Mouse (Mus musculus): ENCODE measurements around the gene Fam186b. TPM values are rescaled to one million over a fixed set of nuclear protein-coding genes. Genes with fewer than 3 reads are reported as not detected.

The Fam186b gene
- total and polyA plus RNA-seq, 2 experiments from 2014 or later, result 0.22 TPM; not detected in 1

DNA sequence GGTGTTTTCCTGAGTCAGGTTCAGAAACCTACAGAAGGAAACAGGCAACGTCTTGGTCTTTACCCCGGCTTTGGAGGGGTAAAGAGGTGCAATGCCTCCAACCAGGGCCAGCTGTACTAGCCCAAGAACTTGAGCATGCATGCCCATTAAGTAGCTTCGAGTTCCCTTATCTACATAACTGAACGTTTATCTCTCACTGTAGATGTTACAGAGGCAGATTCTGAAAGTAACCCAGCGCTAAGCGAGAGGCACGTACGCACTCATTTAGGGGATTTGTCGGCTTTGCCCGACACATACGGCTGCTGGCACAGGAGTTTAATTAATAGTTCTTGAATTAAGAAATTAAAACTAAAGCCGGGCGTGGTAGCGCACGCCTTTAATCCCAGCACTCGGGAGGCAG, 1.4 kb downstream of the Fam186b start:
- WGBS, result 10% methylated on average over 16 of the region's 16 CpGs
- TF ChIP-seq EP300 (IDR thresholded peaks at IDR 0.05; ENCODE audit: low read depth) (no peak; the same call in 1 of the 2 replicates), CTCF (IDR thresholded peaks at IDR 0.05; ENCODE audit: low read depth) (no peak)
- Histone ChIP-seq H3K27ac (ENCODE audit: low read depth) (peak overlapping the region; percentile 75; the same call in 1 of the 2 replicates), H3K9me3 (replicated peaks; ENCODE audit: control insufficient read depth, low read length) (no peaks in the 10 kb centered on the region), H3K27me3 (ENCODE audit: control insufficient read depth, insufficient read depth, low read length) (no peaks in the 10 kb centered on the region), H3K9ac (replicated peaks; ENCODE audit: low read depth, low read length) (peak overlapping the region; percentile 62), H3K4me1 (ENCODE audit: control insufficient read depth, insufficient read depth) (peaks cover 14% of the 10 kb centered on the region), H3K4me3 (ENCODE audit: low read depth, low read length) (peak overlapping the region; percentile 65), H3K36me3 (replicated peaks; ENCODE audit: control insufficient read depth, insufficient read depth, low read length) (no peaks in the 10 kb centered on the region), H3K4me2 (ENCODE audit: low read depth, low read length) (peak overlapping the region; percentile 73)
- DNase-seq (ENCODE audit: low spot score) (no peak), ATAC-seq (ENCODE audit: insufficient read depth, low read depth) (no peak)

DNA sequence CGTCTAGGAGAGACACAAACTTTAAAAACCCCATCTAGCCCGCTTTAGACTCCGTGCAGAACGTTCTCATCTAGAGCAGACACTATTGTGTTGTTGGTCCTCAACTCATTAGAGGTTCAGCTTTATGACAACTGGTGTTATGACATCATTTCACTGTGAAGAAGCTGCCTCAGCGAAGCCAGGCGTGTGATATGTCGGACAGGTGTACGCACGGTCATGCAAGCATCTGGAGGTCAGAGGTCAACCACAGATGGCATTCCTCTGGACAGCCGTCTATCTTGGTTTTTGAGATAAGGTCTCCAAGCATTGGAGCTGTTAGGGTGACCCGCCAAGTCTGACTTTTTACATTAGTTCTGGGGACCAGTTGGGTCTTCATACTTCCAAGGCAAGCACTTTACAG, 5.1 kb downstream of the Fam186b start:
- 76% methylated on average over 11 of the region's 11 CpGs for WGBS
- no peak for TF ChIP-seq CTCF (IDR thresholded peaks at IDR 0.05; ENCODE audit: low read depth)
- no peak for TF ChIP-seq EP300 (IDR thresholded peaks at IDR 0.05; ENCODE audit: low read depth)
- no peak for ATAC-seq (ENCODE audit: insufficient read depth, low read depth)

GRCm38 (mm10) chr15:99285189-99285535, 10.5 kb downstream of the Fam186b start:
- no peak overlapping the region for H3K4me3 ChIP-seq (ENCODE audit: low read depth, low read length)
- H3K27ac ChIP-seq (ENCODE audit: low read depth), result no peak overlapping the region
- no peak for DNase-seq (ENCODE audit: low spot score)
- no peaks in the 10 kb centered on the region for H3K9me3 ChIP-seq (replicated peaks; ENCODE audit: control insufficient read depth, low read length)
- H3K4me1 ChIP-seq (ENCODE audit: control insufficient read depth, insufficient read depth), result no peaks in the 10 kb centered on the region
- TF ChIP-seq CTCF (IDR thresholded peaks at IDR 0.05; ENCODE audit: low read depth) (no peak), EP300 (IDR thresholded peaks at IDR 0.05; ENCODE audit: low read depth) (no peak)
- no peak for ATAC-seq (ENCODE audit: insufficient read depth, low read depth)
- H3K27me3 ChIP-seq (ENCODE audit: control insufficient read depth, insufficient read depth, low read length), result no peaks in the 10 kb centered on the region
- H3K9ac ChIP-seq (replicated peaks; ENCODE audit: low read depth, low read length), result no peak overlapping the region
- 41% methylated on average over 8 of the region's 8 CpGs for WGBS
- no peak overlapping the region for H3K4me2 ChIP-seq (ENCODE audit: low read depth, low read length)
- no peaks in the 10 kb centered on the region for H3K36me3 ChIP-seq (replicated peaks; ENCODE audit: control insufficient read depth, insufficient read depth, low read length)

More for the DNA sequence above, 5.1 kb downstream of the Fam186b start:
- no peak overlapping the region for H3K4me2 ChIP-seq (ENCODE audit: low read depth, low read length)
- no peaks in the 10 kb centered on the region for H3K27me3 ChIP-seq (ENCODE audit: control insufficient read depth, insufficient read depth, low read length)
- DNase-seq (ENCODE audit: low spot score), result no peak
- no peak overlapping the region for H3K4me3 ChIP-seq (ENCODE audit: low read depth, low read length)
- peaks cover 9% of the 10 kb centered on the region for H3K4me1 ChIP-seq (ENCODE audit: control insufficient read depth, insufficient read depth)
- no peaks in the 10 kb centered on the region for H3K9me3 ChIP-seq (replicated peaks; ENCODE audit: control insufficient read depth, low read length)
- no peak overlapping the region for H3K27ac ChIP-seq (ENCODE audit: low read depth)
- H3K9ac ChIP-seq (replicated peaks; ENCODE audit: low read depth, low read length), result no peak overlapping the region
- no peaks in the 10 kb centered on the region for H3K36me3 ChIP-seq (replicated peaks; ENCODE audit: control insufficient read depth, insufficient read depth, low read length)

DNA sequence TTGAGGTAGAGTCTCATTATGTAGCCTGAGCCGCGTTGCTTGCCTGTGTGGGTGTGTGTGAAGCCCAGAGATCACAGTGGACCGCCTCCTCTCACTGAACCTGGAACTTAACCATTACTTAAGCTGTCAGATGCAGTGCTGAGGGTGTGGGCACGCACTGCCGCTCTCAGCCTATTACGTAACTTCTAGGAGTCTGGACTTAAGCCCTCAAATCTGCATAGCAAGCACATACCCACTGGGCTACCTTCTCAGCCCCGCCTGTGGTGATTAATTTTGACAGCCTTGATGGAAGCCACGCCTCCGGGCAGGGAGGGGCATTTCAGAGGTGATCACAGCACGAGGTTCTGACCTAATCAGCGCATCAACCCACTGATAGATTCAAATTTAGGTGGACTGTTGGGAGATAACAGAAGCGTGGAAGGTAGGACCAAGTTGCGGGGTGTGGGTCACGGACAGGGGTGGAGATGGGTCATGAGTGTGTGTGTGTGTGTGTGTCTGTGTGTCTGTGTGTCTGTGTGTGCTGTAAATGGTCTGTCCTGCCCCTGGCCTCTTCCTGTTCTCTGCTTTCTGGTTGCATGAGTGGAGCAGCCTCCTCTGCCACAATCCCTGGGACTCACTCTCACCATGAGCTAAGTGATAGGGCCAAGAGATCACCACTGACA, 11.0 kb downstream of the Fam186b start:
- Histone ChIP-seq H3K4me1 (ENCODE audit: control insufficient read depth, insufficient read depth) (no peaks in the 10 kb centered on the region), H3K9me3 (replicated peaks; ENCODE audit: control insufficient read depth, low read length) (no peaks in the 10 kb centered on the region), H3K27ac (ENCODE audit: low read depth) (no peak overlapping the region), H3K4me2 (ENCODE audit: low read depth, low read length) (no peak overlapping the region), H3K27me3 (ENCODE audit: control insufficient read depth, insufficient read depth, low read length) (no peaks in the 10 kb centered on the region), H3K9ac (replicated peaks; ENCODE audit: low read depth, low read length) (no peak overlapping the region), H3K36me3 (replicated peaks; ENCODE audit: control insufficient read depth, insufficient read depth, low read length) (no peaks in the 10 kb centered on the region), H3K4me3 (ENCODE audit: low read depth, low read length) (no peak overlapping the region)
- no peak for ATAC-seq (ENCODE audit: insufficient read depth, low read depth)
- TF ChIP-seq EP300 (IDR thresholded peaks at IDR 0.05; ENCODE audit: low read depth) (no peak), CTCF (IDR thresholded peaks at IDR 0.05; ENCODE audit: low read depth) (no peak)
- no peak for DNase-seq (ENCODE audit: low spot score)
- 34% methylated on average over 14 of the region's 14 CpGs for WGBS

DNA sequence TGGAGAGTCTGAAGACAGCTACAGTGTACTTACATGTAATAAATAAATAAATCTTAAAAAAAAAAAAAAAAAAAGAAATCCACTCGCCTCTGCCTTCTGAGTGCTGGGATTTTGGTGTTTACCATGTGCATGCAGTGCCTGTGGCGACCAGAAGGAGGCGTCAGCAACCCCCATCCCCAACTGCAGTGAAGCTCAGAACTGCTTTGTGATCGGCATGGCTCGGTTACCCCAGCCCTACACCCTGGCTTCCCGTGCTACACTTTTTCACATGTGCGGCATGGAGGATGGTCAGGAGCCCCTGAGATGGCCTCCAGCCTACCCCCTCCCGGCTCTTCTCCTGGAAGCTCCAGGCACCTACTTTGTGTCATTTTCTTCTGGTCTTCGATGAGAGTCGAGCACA, 12.2 kb downstream of the Fam186b start:
- H3K9me3 ChIP-seq (replicated peaks; ENCODE audit: control insufficient read depth, low read length), result no peaks in the 10 kb centered on the region
- H3K9ac ChIP-seq (replicated peaks; ENCODE audit: low read depth, low read length), result no peak overlapping the region
- no peak overlapping the region for H3K27ac ChIP-seq (ENCODE audit: low read depth)
- TF ChIP-seq EP300 (IDR thresholded peaks at IDR 0.05; ENCODE audit: low read depth) (no peak), CTCF (IDR thresholded peaks at IDR 0.05; ENCODE audit: low read depth) (peak; percentile 12; the same call in 1 of the 2 replicates)
- 66% methylated on average over 10 of the region's 10 CpGs for WGBS
- no peak overlapping the region for H3K4me3 ChIP-seq (ENCODE audit: low read depth, low read length)
- DNase-seq (ENCODE audit: low spot score) (no peak), ATAC-seq (ENCODE audit: insufficient read depth, low read depth) (no peak)
- no peaks in the 10 kb centered on the region for H3K36me3 ChIP-seq (replicated peaks; ENCODE audit: control insufficient read depth, insufficient read depth, low read length)
- H3K4me2 ChIP-seq (ENCODE audit: low read depth, low read length), result no peak overlapping the region
- no peaks in the 10 kb centered on the region for H3K27me3 ChIP-seq (ENCODE audit: control insufficient read depth, insufficient read depth, low read length)
- H3K4me1 ChIP-seq (ENCODE audit: control insufficient read depth, insufficient read depth), result no peaks in the 10 kb centered on the region

- WGBS, result 71% methylated on average over 6 of the region's 7 CpGs
- H3K9me3 ChIP-seq (replicated peaks; ENCODE audit: control insufficient read depth, low read length), result no peaks in the 10 kb centered on the region
- DNase-seq (ENCODE audit: low spot score), result no peak
- no peak overlapping the region for H3K4me3 ChIP-seq (ENCODE audit: low read depth, low read length)
- no peaks in the 10 kb centered on the region for H3K36me3 ChIP-seq (replicated peaks; ENCODE audit: control insufficient read depth, insufficient read depth, low read length)
- H3K4me2 ChIP-seq (ENCODE audit: low read depth, low read length), result no peak overlapping the region
- no peak overlapping the region for H3K9ac ChIP-seq (replicated peaks; ENCODE audit: low read depth, low read length)
- ATAC-seq (ENCODE audit: insufficient read depth, low read depth), result no peak
- no peaks in the 10 kb centered on the region for H3K4me1 ChIP-seq (ENCODE audit: control insufficient read depth, insufficient read depth)
- no peaks in the 10 kb centered on the region for H3K27me3 ChIP-seq (ENCODE audit: control insufficient read depth, insufficient read depth, low read length)
- TF ChIP-seq CTCF (IDR thresholded peaks at IDR 0.05; ENCODE audit: low read depth), result no peak
- no peak for TF ChIP-seq EP300 (IDR thresholded peaks at IDR 0.05; ENCODE audit: low read depth)
- no peak overlapping the region for H3K27ac ChIP-seq (ENCODE audit: low read depth)
These were observed 17.4 kb downstream of the Fam186b start for GRCm38 (mm10) chr15:99278271-99278670.
